Mouse (Mus musculus) embryonic fibroblast, embryonic 13.5 days (primary cell): Measurements from ENCODE around the gene Gm16430. TPM values are rescaled to one million over a fixed set of nuclear protein-coding genes. Genes with fewer than 3 reads are reported as not detected.
"Not testable (repeated sequence)": the region's sequence is repeated elsewhere in the genome, so short reads cannot be mapped to it uniquely, and the experiment has no call there.

Source experiments
- H3K27ac ChIP-seq: 2 replicates; pipeline ENCODE4 v1.5.1; 2012; ENCODE audit warnings: low read length, control low read depth, inconsistent platforms; ENCODE audit not compliant: insufficient read depth
- H3K4me1 ChIP-seq: 2 replicates; pipeline ENCODE4 v1.6.1; 2011; ENCODE audit warnings: low read length; ENCODE audit not compliant: control insufficient read depth, insufficient read depth
- H3K4me3 ChIP-seq: 2 replicates; pipeline ENCODE4 v1.5.1; 2011; ENCODE audit warnings: mild to moderate bottlenecking, control low read depth, low read length; ENCODE audit not compliant: insufficient read depth
- polyA plus RNA-seq: library from polyadenylated mRNA; stranded (reverse); fragments of >200 nt; gene quantifications from 2 replicates; pipeline ENCODE4 v1.2.4, GENCODE M21; 2011; ENCODE audit warnings: low read depth; ENCODE audit not compliant: missing spikeins, insufficient read length

Gene Gm16430
- not detected in 2 replicates for polyA plus RNA-seq

GRCm38 (mm10) chrX:54621911-54622310, at the start of gene Gm16430:
Gene Gm16430 (plus strand): TSS chrX:54622211.
- H3K4me3 ChIP-seq, H3K27ac ChIP-seq, H3K4me1 ChIP-seq: not testable (repeated sequence)

Other genes starting within 250 kb of the Gm16430 start
- gene Gm16405, start 91.0 kb upstream of the Gm16430 start, polyA plus RNA-seq, result not detected in 2 replicates